Mouse (Mus musculus): ENCODE data around the gene Ube2l3.
"Not testable (repeated sequence)": the region's sequence is repeated elsewhere in the genome, so short reads cannot be mapped to it uniquely, and the experiment has no call there.

Ube2l3 gene

GRCm38 (mm10) chr16:17208389-17209361 is 6.2 kb upstream of the Ube2l3 start, which contains the start of gene Rimbp3:
Rimbp3 (plus strand) TSS chr16:17208603.
- DNase-seq: peak; percentile 74

GRCm38 (mm10) chr16:17204990-17205389 is 2.5 kb upstream of the Ube2l3 start:
- no peak for DNase-seq

DNA sequence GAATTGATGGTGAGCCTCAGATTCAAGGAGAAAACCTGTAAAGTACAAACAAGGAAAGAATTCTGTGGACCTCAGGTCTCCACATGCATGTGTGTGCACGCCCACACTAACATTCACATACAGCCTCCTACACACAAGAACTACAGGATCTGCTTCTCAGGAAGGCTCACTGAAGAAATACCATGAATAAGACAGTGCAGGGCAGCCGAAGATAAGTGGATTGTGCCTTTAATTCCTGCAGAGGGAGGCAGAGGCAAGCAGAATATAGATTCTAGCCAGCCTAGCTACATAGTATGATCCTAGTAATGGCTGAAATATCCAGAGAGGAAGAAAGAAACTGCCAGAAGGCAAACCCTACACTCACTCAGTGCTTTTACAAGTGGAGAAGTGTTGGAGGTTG is 472 bp downstream of the Ube2l3 start:
- no peak for DNase-seq

DNA sequence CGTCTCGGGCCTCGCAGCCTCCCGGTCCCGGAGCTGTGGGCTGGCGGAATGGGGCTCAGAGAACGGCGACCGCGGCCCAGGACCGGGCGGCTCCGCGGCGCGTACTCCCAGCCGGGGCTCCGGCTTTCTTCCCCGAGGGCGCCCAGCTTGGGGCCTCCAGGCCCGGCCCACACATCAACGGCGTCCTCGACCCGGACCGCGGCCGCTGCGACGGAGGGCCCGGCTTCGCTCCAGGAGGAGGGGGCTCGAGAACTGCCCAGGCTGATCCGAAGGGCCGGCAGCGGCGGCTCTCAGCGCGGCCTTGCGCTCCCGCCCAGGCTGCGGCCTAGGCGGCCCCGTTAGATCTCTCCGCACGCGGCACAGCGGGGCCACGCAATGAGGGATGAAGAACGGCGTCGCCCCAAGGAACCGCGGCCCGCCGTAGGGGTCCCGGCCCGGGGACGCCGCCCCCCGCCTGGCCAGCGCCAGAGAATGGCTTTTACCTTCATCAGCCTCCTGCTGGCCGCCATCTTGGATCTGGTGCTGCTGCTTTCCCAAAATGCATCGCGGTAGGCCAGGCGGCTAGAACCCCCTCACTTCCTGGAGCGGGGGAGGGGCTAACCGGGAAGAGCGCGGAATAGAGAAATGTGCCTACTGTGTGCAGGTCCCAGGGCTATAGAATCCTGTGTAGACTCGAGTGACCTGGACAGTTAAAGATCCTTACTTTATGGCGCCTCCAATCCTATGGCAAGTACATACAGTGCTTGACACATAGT is 1.3 kb downstream of the Ube2l3 start:
- DNase-seq: peak; percentile 82

GRCm38 (mm10) chr16:17200121-17200952 is 2.1 kb downstream of the Ube2l3 start:
- peak; percentile 38 for DNase-seq

DNA sequence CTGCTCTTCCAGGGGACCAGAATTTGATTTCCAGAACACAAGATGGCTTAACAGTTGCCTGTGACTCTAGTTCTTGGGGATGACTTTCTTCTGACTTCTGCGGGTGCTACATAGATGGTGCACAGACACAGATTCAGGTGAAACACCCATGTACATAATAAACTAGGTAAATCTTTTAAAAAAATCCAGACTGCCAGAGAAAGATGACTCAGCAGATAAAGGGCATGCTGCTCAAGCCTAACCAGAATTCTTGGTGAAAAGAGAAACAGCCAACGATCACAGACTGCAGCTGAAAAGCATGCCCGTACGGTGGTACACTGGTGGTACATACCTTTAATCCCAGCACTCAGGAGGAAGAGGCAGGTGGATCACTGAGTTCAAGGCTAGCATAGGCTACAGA is 8.6 kb downstream of the Ube2l3 start:
- no peak for DNase-seq

- no peak for DNase-seq
Observed at GRCm38 (mm10) chr16:17185475-17185874, 17.0 kb downstream of the Ube2l3 start.

DNA sequence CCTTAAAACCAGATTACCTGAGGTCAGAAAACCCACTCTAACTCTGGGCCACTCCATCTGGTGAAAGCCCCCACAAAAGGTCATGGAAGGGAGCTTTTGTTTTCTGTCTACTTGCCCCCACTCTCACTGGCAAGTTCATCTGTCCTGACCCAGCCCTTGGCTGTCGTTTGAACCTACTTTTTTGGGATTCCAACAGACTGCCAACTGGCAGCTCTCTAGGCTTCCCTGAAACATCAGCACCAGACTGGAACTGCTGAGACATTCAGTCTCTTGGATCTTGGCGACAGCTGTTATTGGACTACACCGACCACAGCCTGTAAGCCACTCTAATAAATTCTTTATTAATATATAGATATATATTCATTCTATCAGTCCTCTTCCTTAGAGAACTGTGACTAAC is 19.4 kb downstream of the Ube2l3 start:
- DNase-seq: no peak

- DNase-seq: no peak
Observed at GRCm38 (mm10) chr16:17182136-17182535, 20.3 kb downstream of the Ube2l3 start.

DNA sequence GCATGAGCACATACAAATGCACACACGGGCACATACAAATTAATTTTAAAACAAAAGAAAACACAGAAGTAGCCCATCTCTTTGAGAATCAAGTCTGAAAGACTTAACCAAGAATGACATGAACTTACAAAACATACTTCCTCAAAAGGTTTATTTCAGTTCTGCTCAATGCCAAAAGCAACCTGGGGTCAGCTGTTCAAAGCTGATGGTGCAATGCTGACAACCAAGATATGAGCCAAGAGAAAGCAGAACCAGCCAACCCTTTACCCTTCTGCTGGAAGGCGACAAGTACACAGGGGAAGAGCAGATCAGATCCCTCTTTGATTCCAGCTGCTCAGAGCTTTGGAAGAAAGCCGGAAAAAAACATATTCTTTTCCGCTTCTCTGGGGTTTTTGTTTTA is 21.1 kb downstream of the Ube2l3 start:
- no peak for DNase-seq

DNA sequence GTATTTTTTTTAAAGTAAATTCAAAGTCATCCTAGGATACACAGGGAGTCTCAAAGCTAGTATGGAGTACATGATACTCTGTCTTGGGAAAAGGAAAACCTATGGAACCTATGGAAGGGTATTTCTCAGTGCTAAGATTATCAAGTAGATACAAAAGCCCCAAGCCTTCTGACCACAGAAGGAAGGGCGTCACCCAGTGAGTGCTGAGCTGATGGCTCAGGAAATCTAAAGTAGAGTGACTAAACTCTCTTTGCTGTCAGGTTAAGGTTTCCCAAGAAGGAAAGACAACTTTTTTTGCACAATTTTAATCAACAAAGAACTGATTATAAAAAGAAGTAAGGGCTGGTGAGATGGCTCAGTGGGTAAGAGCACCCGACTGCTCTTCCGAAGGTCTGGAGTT is 22.7 kb downstream of the Ube2l3 start:
- DNase-seq: no peak

DNA sequence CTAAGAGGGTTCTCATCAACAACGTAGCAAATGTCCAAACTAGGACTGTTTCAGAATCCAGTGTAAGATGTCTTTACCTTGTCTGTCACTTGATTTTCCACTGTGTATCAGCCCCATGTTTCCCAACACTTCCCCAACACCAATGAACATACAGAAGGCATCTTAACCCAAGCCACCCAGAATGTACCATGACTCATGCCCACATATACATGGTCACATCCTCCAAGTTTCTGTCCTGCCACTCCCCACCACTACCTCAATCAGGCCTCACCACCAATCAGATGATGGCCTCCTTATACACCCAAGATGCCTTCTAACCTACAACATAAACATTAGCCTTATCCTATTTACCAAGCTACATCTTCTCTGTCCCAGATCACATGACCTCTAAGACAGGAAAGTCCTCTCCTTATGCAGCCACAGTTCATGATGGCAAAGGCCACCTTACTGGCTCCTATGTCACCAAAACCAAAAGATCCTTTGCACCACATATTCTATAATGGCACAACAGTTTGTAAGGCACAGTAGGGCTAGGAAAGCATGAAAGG is 24.8 kb downstream of the Ube2l3 start:
- DNase-seq: no peak

DNA sequence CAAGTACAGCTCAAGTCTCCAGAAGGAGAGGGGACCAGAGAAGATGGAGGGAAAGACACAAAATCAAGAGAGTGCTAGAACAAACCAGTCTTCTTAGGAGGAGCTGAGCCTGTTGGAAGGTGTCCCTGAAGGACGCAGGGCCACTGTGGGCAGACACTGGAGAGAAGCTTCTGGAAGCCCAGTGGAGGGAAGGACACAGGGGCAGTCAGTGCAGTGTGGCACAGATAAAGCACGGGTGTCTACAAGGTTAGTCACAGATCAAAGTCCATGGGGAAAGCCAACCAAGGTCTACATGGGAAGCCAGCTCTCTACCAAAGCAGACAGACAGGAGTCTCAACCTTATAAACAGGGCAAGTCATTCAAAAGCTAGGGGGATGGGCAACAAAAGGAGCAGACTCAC is 26.7 kb downstream of the Ube2l3 start:
- no peak for DNase-seq

GRCm38 (mm10) chr16:17168049-17168448 is 34.4 kb downstream of the Ube2l3 start:
- no peak for DNase-seq

GRCm38 (mm10) chr16:17167179-17167578 is 35.3 kb downstream of the Ube2l3 start:
- no peak for DNase-seq

DNA sequence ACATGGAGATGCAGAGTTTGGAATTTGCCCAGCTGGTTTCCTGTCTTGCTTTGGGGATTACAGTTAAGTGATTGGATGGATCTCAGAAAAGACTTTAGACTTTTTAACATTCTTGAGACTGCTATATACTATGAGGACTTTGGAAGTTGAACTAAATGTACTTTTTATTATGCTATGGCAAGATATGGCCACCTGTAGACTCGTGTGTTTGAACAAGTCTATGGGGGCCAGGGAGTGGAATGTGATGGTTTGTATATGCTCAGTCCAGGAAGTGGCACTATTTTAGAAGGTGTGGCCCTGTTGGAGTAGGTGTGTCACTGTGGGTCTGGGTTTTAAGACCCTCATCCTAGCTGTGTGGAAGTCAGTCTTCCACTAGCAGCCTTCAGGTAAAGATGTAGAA is 37.0 kb downstream of the Ube2l3 start:
- not testable (repeated sequence) for DNase-seq

- DNase-seq: no peak
Observed at GRCm38 (mm10) chr16:17154346-17154745, 48.1 kb downstream of the Ube2l3 start.

DNA sequence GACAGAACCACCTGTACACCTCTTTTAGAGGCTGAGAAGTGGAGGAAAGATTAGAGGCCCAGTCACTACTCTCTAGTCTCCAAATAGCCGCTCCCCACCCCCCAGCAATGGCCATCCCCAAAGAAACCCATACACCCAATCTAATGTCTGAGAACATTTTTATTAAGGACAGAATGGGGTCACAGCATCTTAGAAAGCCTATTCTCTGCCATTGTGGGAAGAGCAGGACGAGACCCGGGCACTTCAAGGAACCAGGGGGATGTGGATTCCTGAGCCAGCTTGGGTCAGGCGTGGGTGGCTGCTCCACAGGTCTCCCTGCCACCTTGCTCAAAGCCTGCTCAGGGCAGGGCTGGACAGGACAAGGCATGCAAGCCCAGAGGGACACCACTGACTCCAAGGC is 50.6 kb downstream of the Ube2l3 start:
- no peak for DNase-seq

- DNase-seq: no peak
Observed at GRCm38 (mm10) chr16:17150520-17151258, 51.8 kb downstream of the Ube2l3 start.

GRCm38 (mm10) chr16:17148084-17148483 is 54.4 kb downstream of the Ube2l3 start:
- peak; percentile 43 for DNase-seq

DNA sequence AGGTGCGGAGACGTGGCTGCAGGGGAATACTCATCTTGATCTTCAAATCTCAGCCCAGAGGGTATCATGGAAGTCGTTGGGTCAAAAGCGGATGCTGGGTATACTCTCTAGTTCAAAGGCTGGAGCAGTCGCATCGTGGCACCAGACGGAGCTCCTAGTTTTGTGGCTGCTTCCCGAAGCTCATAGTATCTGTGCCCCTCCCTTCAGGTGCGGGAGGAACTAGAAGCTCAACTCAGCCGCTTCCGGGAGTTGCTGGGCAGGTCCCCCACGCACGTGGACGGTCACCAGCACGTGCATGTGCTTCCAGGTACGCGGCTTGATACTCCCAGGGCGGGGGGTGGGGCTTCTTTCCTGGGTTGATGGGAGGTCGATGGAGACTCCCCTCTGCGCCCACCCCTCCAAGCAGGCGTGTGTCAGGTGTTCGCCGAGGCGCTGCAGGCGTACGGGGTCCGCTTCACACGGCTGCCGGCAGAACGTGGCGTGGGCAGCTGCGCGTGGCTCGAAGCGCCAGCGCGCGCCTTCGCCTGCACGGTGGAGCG is 55.0 kb downstream of the Ube2l3 start:
- peak; percentile 33 for DNase-seq
